Mouse (Mus musculus): ENCODE measurements around the gene Adm. TPM values are rescaled to one million over a fixed set of nuclear protein-coding genes. Genes with fewer than 3 reads are reported as not detected.
"Not testable (repeated sequence)": the region's sequence is repeated elsewhere in the genome, so short reads cannot be mapped to it uniquely, and the experiment has no call there.

Adm gene
- polyA plus RNA-seq (2016; fragmentation: Nextera tagmentation; extraction: Ambion mirVana) = 5.8 and 7.1 TPM in 2 replicates

- Histone ChIP-seq H3K27ac (replicated peaks) (no peak within 1 kb of the TSS), H3K4me3 (peak within 1 kb of the TSS; percentile 59), H3K27me3 (ENCODE audit: low read depth, poor library complexity, severe bottlenecking) (peaks cover 92% of the 10 kb centered on the region), H3K4me1 (peaks cover 59% of the 10 kb centered on the region), H3K36me3 (no peaks in the 10 kb centered on the region), H3K9me3 (replicated peaks) (no peaks in the 10 kb centered on the region)
- 2% methylated on average over 30 of the region's 30 CpGs for WGBS
- DNase-seq (ENCODE audit: low spot score) = peak; percentile 75
Measured at GRCm38 (mm10) chr7:110627486-110628272, at the start of gene Adm. Adm (plus strand) TSS chr7:110627661.

- no peak for DNase-seq (ENCODE audit: low spot score)
- H3K4me1 ChIP-seq = no peaks in the 10 kb centered on the region
- H3K36me3 ChIP-seq = no peaks in the 10 kb centered on the region
- 92% methylated on average over 3 of the region's 3 CpGs for WGBS
- H3K4me3 ChIP-seq = no peak overlapping the region
- no peak overlapping the region for H3K27ac ChIP-seq (replicated peaks)
- no peaks in the 10 kb centered on the region for H3K27me3 ChIP-seq (ENCODE audit: low read depth, poor library complexity, severe bottlenecking)
- no peaks in the 10 kb centered on the region for H3K9me3 ChIP-seq (replicated peaks)
Measured at GRCm38 (mm10) chr7:110583705-110584104, 43.8 kb upstream of the Adm start.

GRCm38 (mm10) chr7:110584159-110584558 is 43.3 kb upstream of the Adm start:
- Histone ChIP-seq H3K4me1 (no peaks in the 10 kb centered on the region), H3K27me3 (ENCODE audit: low read depth, poor library complexity, severe bottlenecking) (no peaks in the 10 kb centered on the region), H3K4me3 (no peak overlapping the region), H3K9me3 (replicated peaks) (no peaks in the 10 kb centered on the region), H3K27ac (replicated peaks) (no peak overlapping the region), H3K36me3 (no peaks in the 10 kb centered on the region)
- no peak for DNase-seq (ENCODE audit: low spot score)
- WGBS = 80% methylated on average over 2 of the region's 2 CpGs

GRCm38 (mm10) chr7:110585250-110585649 is 42.2 kb upstream of the Adm start:
- H3K27ac ChIP-seq (replicated peaks) = no peak overlapping the region
- no peaks in the 10 kb centered on the region for H3K4me1 ChIP-seq
- WGBS = 91% methylated on average over 2 of the region's 2 CpGs
- no peak for DNase-seq (ENCODE audit: low spot score)
- H3K4me3 ChIP-seq = no peak overlapping the region
- H3K36me3 ChIP-seq = no peaks in the 10 kb centered on the region
- no peaks in the 10 kb centered on the region for H3K9me3 ChIP-seq (replicated peaks)
- no peaks in the 10 kb centered on the region for H3K27me3 ChIP-seq (ENCODE audit: low read depth, poor library complexity, severe bottlenecking)

- Histone ChIP-seq H3K4me3 (no peak overlapping the region), H3K27me3 (ENCODE audit: low read depth, poor library complexity, severe bottlenecking) (no peaks in the 10 kb centered on the region), H3K9me3 (replicated peaks) (no peaks in the 10 kb centered on the region), H3K36me3 (no peaks in the 10 kb centered on the region), H3K27ac (replicated peaks) (no peak overlapping the region), H3K4me1 (no peaks in the 10 kb centered on the region)
- 88% methylated on average over 1 of the region's 1 CpGs for WGBS
- no peak for DNase-seq (ENCODE audit: low spot score)
Measured at GRCm38 (mm10) chr7:110587721-110588120, 39.7 kb upstream of the Adm start.

GRCm38 (mm10) chr7:110593991-110594390 is 33.5 kb upstream of the Adm start:
- not testable (repeated sequence) for H3K4me3 ChIP-seq; H3K27me3 ChIP-seq (ENCODE audit: low read depth, poor library complexity, severe bottlenecking); DNase-seq (ENCODE audit: low spot score); H3K9me3 ChIP-seq (replicated peaks); H3K36me3 ChIP-seq; H3K4me1 ChIP-seq; H3K27ac ChIP-seq (replicated peaks)
- 91% methylated on average over 3 of the region's 3 CpGs for WGBS

GRCm38 (mm10) chr7:110597141-110597540 is 30.3 kb upstream of the Adm start:
- Histone ChIP-seq H3K36me3 (peaks cover 11% of the 10 kb centered on the region), H3K4me1 (no peaks in the 10 kb centered on the region), H3K27me3 (ENCODE audit: low read depth, poor library complexity, severe bottlenecking) (no peaks in the 10 kb centered on the region), H3K4me3 (no peak overlapping the region), H3K27ac (replicated peaks) (no peak overlapping the region), H3K9me3 (replicated peaks) (no peaks in the 10 kb centered on the region; the same call in 1 of the 2 replicates)
- WGBS = 96% methylated on average over 1 of the region's 1 CpGs
- no peak for DNase-seq (ENCODE audit: low spot score)

- Histone ChIP-seq H3K36me3 (no peaks in the 10 kb centered on the region), H3K4me3 (no peak overlapping the region), H3K4me1 (no peaks in the 10 kb centered on the region), H3K27ac (replicated peaks) (no peak overlapping the region), H3K9me3 (replicated peaks) (no peaks in the 10 kb centered on the region), H3K27me3 (ENCODE audit: low read depth, poor library complexity, severe bottlenecking) (no peaks in the 10 kb centered on the region)
- no peak for DNase-seq (ENCODE audit: low spot score)
- 84% methylated on average over 4 of the region's 4 CpGs for WGBS
Measured at GRCm38 (mm10) chr7:110605476-110605875, 22.0 kb upstream of the Adm start.

- Histone ChIP-seq H3K4me1 (0 out of 2 replicates have a peak, but pooled peaks cover 4% of the 10 kb centered on the region), H3K9me3 (replicated peaks) (no peaks in the 10 kb centered on the region), H3K27ac (replicated peaks) (no peak overlapping the region), H3K36me3 (no peaks in the 10 kb centered on the region), H3K27me3 (ENCODE audit: low read depth, poor library complexity, severe bottlenecking) (no peaks in the 10 kb centered on the region), H3K4me3 (no peak overlapping the region)
- no peak for DNase-seq (ENCODE audit: low spot score)
- WGBS = 95% methylated on average over 1 of the region's 1 CpGs
Measured at GRCm38 (mm10) chr7:110606906-110607305, 20.6 kb upstream of the Adm start.

GRCm38 (mm10) chr7:110613381-110614132 is 13.9 kb upstream of the Adm start:
- Histone ChIP-seq H3K27ac (replicated peaks) (peak overlapping the region; percentile 98), H3K4me1 (peaks cover 29% of the 10 kb centered on the region), H3K27me3 (ENCODE audit: low read depth, poor library complexity, severe bottlenecking) (peaks cover 19% of the 10 kb centered on the region), H3K36me3 (no peaks in the 10 kb centered on the region), H3K4me3 (peak overlapping the region; percentile 94), H3K9me3 (replicated peaks) (no peaks in the 10 kb centered on the region)
- 4% methylated on average over 17 of the region's 17 CpGs for WGBS
- no peak for DNase-seq (ENCODE audit: low spot score)

- peak; percentile 92 for DNase-seq (ENCODE audit: low spot score)
- Histone ChIP-seq H3K27me3 (ENCODE audit: low read depth, poor library complexity, severe bottlenecking) (peaks cover 19% of the 10 kb centered on the region), H3K9me3 (replicated peaks) (no peaks in the 10 kb centered on the region), H3K4me3 (peak within 1 kb of the TSS; percentile 94), H3K36me3 (no peaks in the 10 kb centered on the region), H3K4me1 (peaks cover 29% of the 10 kb centered on the region), H3K27ac (replicated peaks) (peak within 1 kb of the TSS; percentile 98)
- under 1% methylated on average over 127 of the region's 127 CpGs for WGBS
Measured at GRCm38 (mm10) chr7:110614133-110615063, 13.1 kb upstream of the Adm start, which contains the start of gene Sbf2. Sbf2 (minus strand) TSS chr7:110614922.

GRCm38 (mm10) chr7:110615151-110615631 is 12.3 kb upstream of the Adm start:
- Histone ChIP-seq H3K27ac (replicated peaks) (peak overlapping the region; percentile 98), H3K4me3 (peak overlapping the region; percentile 94), H3K27me3 (ENCODE audit: low read depth, poor library complexity, severe bottlenecking) (peaks cover 26% of the 10 kb centered on the region), H3K36me3 (no peaks in the 10 kb centered on the region), H3K4me1 (peaks cover 29% of the 10 kb centered on the region), H3K9me3 (replicated peaks) (no peaks in the 10 kb centered on the region)
- under 1% methylated on average over 20 of the region's 20 CpGs for WGBS
- DNase-seq (ENCODE audit: low spot score) = no peak

All from midbrain, embryonic 10.5 days (tissue).